Mouse (Mus musculus) heart, embryonic 10.5 days (tissue): ENCODE measurements around the gene Ehhadh. TPM values are rescaled to one million over a fixed set of nuclear protein-coding genes. Genes with fewer than 3 reads are reported as not detected.

Experiments
- DNase-seq: peaks from one replicate; pipeline ENCODE4 v3.0.0-alpha.2; 2017; ENCODE audit warnings: low spot score
- H3K27ac ChIP-seq: fragments of 300-500 bp; sonication (generic); 2 replicates; pipeline ENCODE4 v1.5.1; 2016; ENCODE audit warnings: mild to moderate bottlenecking
- H3K27me3 ChIP-seq: fragments of 300-500 bp; sonication (generic); 2 replicates; pipeline ENCODE4 v1.6.1; 2016; ENCODE audit warnings: mild to moderate bottlenecking; ENCODE audit not compliant: poor library complexity, insufficient read depth, severe bottlenecking
- H3K36me3 ChIP-seq: fragments of 300-500 bp; sonication (generic); 2 replicates; pipeline ENCODE4 v1.6.1; 2016; ENCODE audit warnings: mild to moderate bottlenecking, moderate library complexity
- H3K4me1 ChIP-seq: fragments of 300-500 bp; sonication (generic); 2 replicates; pipeline ENCODE4 v1.6.1; 2016; ENCODE audit warnings: mild to moderate bottlenecking
- H3K4me3 ChIP-seq: fragments of 300-500 bp; sonication (generic); 2 replicates; pipeline ENCODE4 v1.5.1; 2016; ENCODE audit warnings: mild to moderate bottlenecking, moderate library complexity
- H3K9me3 ChIP-seq: fragments of 300-500 bp; sonication (generic); 2 replicates; pipeline ENCODE4 v1.6.1; 2016; ENCODE audit warnings: mild to moderate bottlenecking, moderate library complexity
- WGBS: fragments of 180-500 bp; shearing (Covaris S2); methylation state at CpG from one replicate; pipeline ENCODE4 v1.1.7; 2016; 5-methylcytosine and 5-hydroxymethylcytosine counted together
- polyA plus RNA-seq: library from polyadenylated mRNA; unstranded; fragments of >200 nt; fragmentation: Nextera tagmentation; extraction: Ambion mirVana; gene quantifications from 2 replicates; pipeline ENCODE4 v1.2.1, GENCODE M21; 2016

Gene Ehhadh
- polyA plus RNA-seq, 1 experiment from 2014 or later: 2.3 TPM

GRCm38 (mm10) chr16:21791779-21792178 lies 4.2 kb upstream of the Ehhadh start:
- no peak for DNase-seq
- 27% methylated on average over 3 of the region's 3 CpGs for WGBS
- Histone ChIP-seq H3K27me3 (no peaks in the 10 kb centered on the region), H3K4me1 (peaks cover 21% of the 10 kb centered on the region), H3K27ac (no peak overlapping the region), H3K36me3 (no peaks in the 10 kb centered on the region), H3K4me3 (no peak overlapping the region), H3K9me3 (no peaks in the 10 kb centered on the region)

- Histone ChIP-seq H3K4me1 (peaks cover 21% of the 10 kb centered on the region), H3K9me3 (no peaks in the 10 kb centered on the region), H3K36me3 (no peaks in the 10 kb centered on the region), H3K27ac (no peak overlapping the region), H3K27me3 (no peaks in the 10 kb centered on the region), H3K4me3 (no peak overlapping the region)
- WGBS: 13% methylated on average over 1 of the region's 1 CpGs
- no peak for DNase-seq
Measured at GRCm38 (mm10) chr16:21790469-21790868, 2.9 kb upstream of the Ehhadh start.

GRCm38 (mm10) chr16:21789180-21789579 lies 1.6 kb upstream of the Ehhadh start:
- Histone ChIP-seq H3K27ac (no peak overlapping the region), H3K4me3 (no peak overlapping the region), H3K36me3 (no peaks in the 10 kb centered on the region), H3K27me3 (no peaks in the 10 kb centered on the region), H3K9me3 (no peaks in the 10 kb centered on the region), H3K4me1 (peaks cover 18% of the 10 kb centered on the region)
- 69% methylated on average over 2 of the region's 2 CpGs for WGBS
- no peak for DNase-seq

- Histone ChIP-seq H3K27me3 (no peaks in the 10 kb centered on the region), H3K27ac (no peak overlapping the region), H3K4me1 (peaks cover 13% of the 10 kb centered on the region), H3K4me3 (no peak overlapping the region), H3K9me3 (no peaks in the 10 kb centered on the region), H3K36me3 (no peaks in the 10 kb centered on the region)
- no peak for DNase-seq
- WGBS: 34% methylated on average over 3 of the region's 3 CpGs
Measured at GRCm38 (mm10) chr16:21788581-21788980, 974 bp upstream of the Ehhadh start.

- H3K4me1 ChIP-seq: peaks cover 10% of the 10 kb centered on the region
- no peaks in the 10 kb centered on the region for H3K9me3 ChIP-seq
- WGBS: 84% methylated on average over 8 of the region's 8 CpGs
- no peaks in the 10 kb centered on the region for H3K36me3 ChIP-seq
- H3K27me3 ChIP-seq: no peaks in the 10 kb centered on the region
- H3K4me3 ChIP-seq: no peak overlapping the region
- no peak overlapping the region for H3K27ac ChIP-seq
- no peak for DNase-seq
Measured at GRCm38 (mm10) chr16:21786317-21786716, 1.3 kb downstream of the Ehhadh start.

GRCm38 (mm10) chr16:21785000-21785399 lies 2.6 kb downstream of the Ehhadh start:
- H3K36me3 ChIP-seq: no peaks in the 10 kb centered on the region
- no peaks in the 10 kb centered on the region for H3K9me3 ChIP-seq
- 75% methylated on average over 4 of the region's 4 CpGs for WGBS
- no peak overlapping the region for H3K27ac ChIP-seq
- H3K27me3 ChIP-seq: no peaks in the 10 kb centered on the region
- H3K4me3 ChIP-seq: no peak overlapping the region
- no peak for DNase-seq
- H3K4me1 ChIP-seq: peaks cover 10% of the 10 kb centered on the region

GRCm38 (mm10) chr16:21782807-21783206 lies 4.8 kb downstream of the Ehhadh start:
- H3K9me3 ChIP-seq: no peaks in the 10 kb centered on the region
- no peaks in the 10 kb centered on the region for H3K27me3 ChIP-seq
- H3K4me3 ChIP-seq: no peak overlapping the region
- H3K27ac ChIP-seq: no peak overlapping the region
- DNase-seq: no peak
- 60% methylated on average over 2 of the region's 2 CpGs for WGBS
- H3K36me3 ChIP-seq: no peaks in the 10 kb centered on the region
- peaks cover 7% of the 10 kb centered on the region for H3K4me1 ChIP-seq

- no peaks in the 10 kb centered on the region for H3K9me3 ChIP-seq
- no peak overlapping the region for H3K4me3 ChIP-seq
- H3K4me1 ChIP-seq: no peaks in the 10 kb centered on the region
- no peaks in the 10 kb centered on the region for H3K27me3 ChIP-seq
- H3K36me3 ChIP-seq: no peaks in the 10 kb centered on the region
- no peak overlapping the region for H3K27ac ChIP-seq
- no peak for DNase-seq
- 76% methylated on average over 3 of the region's 3 CpGs for WGBS
Measured at GRCm38 (mm10) chr16:21781895-21782294, 5.7 kb downstream of the Ehhadh start.

- WGBS: 77% methylated on average over 3 of the region's 3 CpGs
Measured at GRCm38 (mm10) chr16:21781277-21781676, 6.3 kb downstream of the Ehhadh start.

GRCm38 (mm10) chr16:21779149-21779548 lies 8.5 kb downstream of the Ehhadh start:
- Histone ChIP-seq H3K27me3 (0 out of 2 replicates have a peak, but pooled peaks cover 3% of the 10 kb centered on the region), H3K36me3 (no peaks in the 10 kb centered on the region), H3K4me1 (no peaks in the 10 kb centered on the region), H3K9me3 (no peaks in the 10 kb centered on the region), H3K27ac (no peak overlapping the region), H3K4me3 (no peak overlapping the region)
- no peak for DNase-seq
- 78% methylated on average over 4 of the region's 4 CpGs for WGBS

More at GRCm38 (mm10) chr16:21781277-21781676, 6.3 kb downstream of the Ehhadh start:
- DNase-seq: no peak
- Histone ChIP-seq H3K27ac (no peak overlapping the region), H3K9me3 (no peaks in the 10 kb centered on the region), H3K27me3 (no peaks in the 10 kb centered on the region), H3K4me3 (no peak overlapping the region), H3K36me3 (no peaks in the 10 kb centered on the region), H3K4me1 (no peaks in the 10 kb centered on the region)

- H3K4me1 ChIP-seq: no peaks in the 10 kb centered on the region
- no peak for DNase-seq
- no peaks in the 10 kb centered on the region for H3K9me3 ChIP-seq
- H3K36me3 ChIP-seq: no peaks in the 10 kb centered on the region
- WGBS: 36% methylated on average over 3 of the region's 3 CpGs
- 0 out of 2 replicates have a peak, but pooled peaks cover 3% of the 10 kb centered on the region for H3K27me3 ChIP-seq
- 0 out of 2 replicates have a peak overlapping the region, but pooled peaks have one; percentile 2 for H3K27ac ChIP-seq
- H3K4me3 ChIP-seq: peak overlapping the region; percentile 36
Measured at GRCm38 (mm10) chr16:21778293-21778866, 9.2 kb downstream of the Ehhadh start.

- no peak overlapping the region for H3K4me3 ChIP-seq
- no peaks in the 10 kb centered on the region for H3K9me3 ChIP-seq
- WGBS: 74% methylated on average over 4 of the region's 4 CpGs
- no peak for DNase-seq
- no peaks in the 10 kb centered on the region for H3K36me3 ChIP-seq
- no peak overlapping the region for H3K27ac ChIP-seq
- no peaks in the 10 kb centered on the region for H3K4me1 ChIP-seq
- 0 out of 2 replicates have a peak, but pooled peaks cover 3% of the 10 kb centered on the region for H3K27me3 ChIP-seq
Measured at GRCm38 (mm10) chr16:21774725-21775124, 12.9 kb downstream of the Ehhadh start.

- H3K4me3 ChIP-seq: no peak overlapping the region
- no peak overlapping the region for H3K27ac ChIP-seq
- H3K36me3 ChIP-seq: no peaks in the 10 kb centered on the region
- H3K4me1 ChIP-seq: no peaks in the 10 kb centered on the region
- H3K27me3 ChIP-seq: no peaks in the 10 kb centered on the region
- no peak for DNase-seq
- 67% methylated on average over 5 of the region's 5 CpGs for WGBS
- no peaks in the 10 kb centered on the region for H3K9me3 ChIP-seq
Measured at GRCm38 (mm10) chr16:21769667-21770066, 17.9 kb downstream of the Ehhadh start.

- Histone ChIP-seq H3K27me3 (no peaks in the 10 kb centered on the region), H3K36me3 (no peaks in the 10 kb centered on the region), H3K27ac (no peak overlapping the region), H3K4me3 (no peak overlapping the region), H3K9me3 (no peaks in the 10 kb centered on the region), H3K4me1 (no peaks in the 10 kb centered on the region)
- WGBS: 74% methylated on average over 3 of the region's 3 CpGs
- DNase-seq: no peak
Measured at GRCm38 (mm10) chr16:21768255-21768654, 19.4 kb downstream of the Ehhadh start.
